Mouse (Mus musculus) hindbrain, postnatal 0 days (tissue): ENCODE measurements around the gene Mrpl45. TPM values are rescaled to one million over a fixed set of nuclear protein-coding genes. Genes with fewer than 3 reads are reported as not detected.

Source experiments
- ATAC-seq: fragments of 200-750 bp; cut with Nextera tagmentation; 2 replicates; pipeline ENCODE4 v1.8.0; 2017; ENCODE audit warnings: mild to moderate bottlenecking, moderate TSS enrichment, moderate library complexity
- DNase-seq: peaks from one replicate; pipeline ENCODE4 v3.0.0-alpha.2; 2015; ENCODE audit warnings: low spot score
- H3K27ac ChIP-seq: fragments of 300-500 bp; sonication (generic); 2 replicates; pipeline ENCODE4 v1.5.1; 2014; ENCODE audit warnings: mild to moderate bottlenecking
- H3K27me3 ChIP-seq: fragments of 300-500 bp; sonication (generic); 2 replicates; pipeline ENCODE4 v1.6.1; 2014; ENCODE audit warnings: low read length, mixed read lengths; ENCODE audit not compliant: insufficient read depth
- H3K36me3 ChIP-seq: fragments of 300-500 bp; sonication (generic); 2 replicates; pipeline ENCODE4 v1.6.1; 2014; ENCODE audit warnings: low read length, mixed read lengths; ENCODE audit not compliant: insufficient read depth
- H3K4me1 ChIP-seq: fragments of 300-500 bp; sonication (generic); 2 replicates; pipeline ENCODE4 v1.6.1; 2014; ENCODE audit warnings: antibody characterized with exemption, low read length, mixed read lengths; ENCODE audit not compliant: insufficient read depth
- H3K4me2 ChIP-seq: fragments of 300-500 bp; sonication (generic); 2 replicates; pipeline ENCODE4 v1.6.1; 2014; ENCODE audit warnings: low read depth, mild to moderate bottlenecking, low read length, moderate library complexity, mixed read lengths
- H3K4me3 ChIP-seq: fragments of 300-500 bp; sonication (generic); 2 replicates; pipeline ENCODE4 v1.5.1; 2014; ENCODE audit warnings: low read length
- H3K9ac ChIP-seq: fragments of 300-500 bp; sonication (generic); replicated peaks from 2 replicates; pipeline ENCODE4 v1.6.1; 2014; ENCODE audit warnings: mild to moderate bottlenecking, low read length, moderate library complexity, mixed read lengths
- H3K9me3 ChIP-seq: fragments of 300-500 bp; sonication (generic); 2 replicates; pipeline ENCODE4 v1.6.1; 2016; ENCODE audit warnings: low read length, mixed read lengths
- CTCF ChIP-seq: IDR thresholded peaks from 2 replicates; pipeline ENCODE4 v1.5.1; 2016; ENCODE audit warnings: antibody characterized with exemption, control low read depth, low read depth
- WGBS: fragments of 180-500 bp; shearing (Covaris S2); extraction: QIAGEN DNeasy Blood & Tissue Kit; methylation state at CpG from one replicate; pipeline ENCODE4 v1.1.7; 2014; 5-methylcytosine and 5-hydroxymethylcytosine counted together
- polyA plus RNA-seq: library from polyadenylated mRNA; unstranded; fragments of >200 nt; fragmentation: Nextera tagmentation; extraction: Ambion mirVana; gene quantifications from 2 replicates; pipeline ENCODE4 v1.2.1, GENCODE M21; 2015
- total RNA-seq: library from RNA; depleted of rRNA; stranded (reverse); fragments of >200 nt; gene quantifications from 2 replicates; pipeline ENCODE4 v1.2.3, GENCODE M21; 2014; rRNA removed

The Mrpl45 gene
- total and polyA plus RNA-seq, 2 experiments from 2014 or later, result 21.2 to 39.5 TPM

DNA sequence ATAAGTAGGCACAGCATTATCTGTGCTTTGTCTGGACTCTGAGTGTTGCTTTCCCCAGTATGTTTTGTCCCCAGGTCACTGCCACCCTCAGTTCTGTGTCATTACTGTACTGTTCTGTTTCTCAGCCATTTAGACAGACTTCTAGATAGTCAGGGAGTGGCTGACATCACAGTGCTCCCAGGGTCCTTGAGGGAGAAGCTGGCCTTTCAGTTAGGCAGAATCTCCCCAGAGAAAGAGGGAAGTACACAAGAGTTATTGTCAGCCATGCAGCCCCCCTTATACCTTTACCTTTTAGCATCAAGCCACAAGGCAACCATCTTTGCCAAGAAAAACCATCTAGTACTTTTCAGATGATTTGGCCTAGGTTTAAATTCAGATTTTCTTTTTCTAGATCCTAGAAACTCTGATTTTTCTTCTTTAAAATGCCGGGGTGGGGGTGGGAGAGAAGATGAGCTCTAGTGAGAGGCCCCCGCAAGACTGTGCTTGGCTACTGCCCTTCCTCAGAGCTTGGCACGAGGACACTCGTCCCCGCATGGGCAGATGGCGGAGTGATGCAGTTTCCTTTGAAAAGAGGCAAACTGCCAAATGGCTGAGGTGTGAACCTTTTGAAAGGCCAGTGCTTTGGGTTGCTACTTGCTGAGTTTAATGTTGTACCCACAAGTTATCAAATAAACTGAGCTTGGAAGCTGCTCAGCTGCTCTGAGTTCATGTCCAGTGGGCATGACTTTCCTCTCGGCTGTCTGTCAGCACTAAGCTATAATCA is 55.0 kb downstream of the Mrpl45 start:
- Histone ChIP-seq H3K9ac (no peak overlapping the region), H3K4me1 (peaks cover 14% of the 10 kb centered on the region), H3K27ac (peak overlapping the region; percentile 60; the same call in 1 of the 2 replicates), H3K27me3 (no peaks in the 10 kb centered on the region), H3K9me3 (no peaks in the 10 kb centered on the region), H3K36me3 (0 out of 2 replicates have a peak, but pooled peaks cover 3% of the 10 kb centered on the region), H3K4me2 (0 out of 2 replicates have a peak overlapping the region, but pooled peaks have one; percentile 5), H3K4me3 (no peak overlapping the region)
- DNase-seq, result peak; percentile 83
- 39% methylated on average over 7 of the region's 7 CpGs for WGBS
- 0 out of 2 replicates have a peak, but pooled peaks have one; percentile 32 for ATAC-seq
- TF ChIP-seq CTCF, result no peak

DNA sequence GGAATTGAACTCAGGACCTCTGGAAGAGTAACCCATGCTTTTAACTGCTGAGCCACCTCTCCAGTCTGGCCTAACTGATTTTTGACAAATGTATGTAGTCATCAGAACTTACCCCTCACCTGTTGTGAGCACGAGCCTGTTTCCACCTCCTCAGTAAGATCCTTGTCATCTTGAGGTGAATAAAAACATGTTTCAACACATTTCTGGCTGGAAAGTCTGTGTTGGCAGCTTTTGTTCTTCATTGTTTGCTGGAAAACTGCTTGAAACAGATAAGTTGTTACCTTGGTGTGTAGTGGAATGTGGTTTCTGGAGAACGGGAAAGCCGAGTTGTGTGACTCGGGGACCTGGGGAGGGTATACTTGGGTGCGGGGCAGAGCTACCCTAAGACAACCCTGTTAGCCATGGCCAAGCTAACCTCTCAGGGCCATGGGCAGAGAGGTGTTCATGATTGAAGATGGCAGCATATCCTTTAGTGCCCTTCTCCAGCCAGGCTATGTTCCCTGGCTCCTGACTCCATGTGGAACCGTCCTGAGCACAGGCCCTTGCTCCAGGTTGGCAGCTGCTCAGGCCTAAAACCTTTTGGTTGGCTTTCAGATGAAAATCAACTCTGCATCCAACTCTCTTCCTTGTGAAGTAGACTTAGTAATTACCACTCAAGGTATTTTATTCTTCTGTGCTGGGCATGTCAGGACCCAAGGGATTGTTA is 56.8 kb downstream of the Mrpl45 start:
- Histone ChIP-seq H3K36me3 (peaks cover 18% of the 10 kb centered on the region), H3K4me1 (peaks cover 11% of the 10 kb centered on the region; the same call in 1 of the 2 replicates), H3K4me3 (no peak overlapping the region), H3K9me3 (no peaks in the 10 kb centered on the region), H3K27ac (no peak overlapping the region), H3K9ac (no peak overlapping the region), H3K4me2 (no peak overlapping the region), H3K27me3 (no peaks in the 10 kb centered on the region)
- no peak for ATAC-seq
- WGBS, result 75% methylated on average over 6 of the region's 6 CpGs
- no peak for TF ChIP-seq CTCF
- DNase-seq, result no peak

DNA sequence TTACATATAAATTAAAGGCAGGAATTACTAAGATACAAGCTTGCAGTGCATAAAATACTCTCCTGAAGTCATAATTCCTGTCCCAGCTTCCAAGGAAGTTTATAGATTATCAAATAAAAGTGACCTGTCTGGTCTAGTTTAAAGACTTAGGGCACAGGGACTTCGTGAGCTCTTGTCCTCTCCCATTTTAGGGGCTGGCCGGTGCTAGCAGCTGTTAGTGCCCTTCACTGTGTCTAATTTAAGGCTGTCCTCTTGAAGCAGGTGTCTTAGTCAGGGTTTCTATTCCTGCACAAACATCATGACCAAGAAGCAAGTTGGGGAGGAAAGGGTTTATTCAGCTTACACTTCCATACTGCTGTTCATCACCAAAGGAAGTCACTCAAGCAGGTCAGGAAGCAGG is 57.9 kb downstream of the Mrpl45 start:
- H3K4me3 ChIP-seq, result no peak overlapping the region
- no peaks in the 10 kb centered on the region for H3K27me3 ChIP-seq
- whole genome bisulfite sequencing, result 90% methylated on average over 2 of the region's 2 CpGs
- DNase-seq, result no peak
- no peak overlapping the region for H3K4me2 ChIP-seq
- TF ChIP-seq CTCF, result no peak
- no peak overlapping the region for H3K9ac ChIP-seq
- peaks cover 11% of the 10 kb centered on the region; the same call in 1 of the 2 replicates for H3K4me1 ChIP-seq
- H3K9me3 ChIP-seq, result no peaks in the 10 kb centered on the region
- peaks cover 29% of the 10 kb centered on the region for H3K36me3 ChIP-seq
- no peak overlapping the region for H3K27ac ChIP-seq
- ATAC-seq, result no peak

Other genes with a start within 250 kb of the Mrpl45 start
- 0.89 TPM in 1 of 2 replicates, not detected in the other for gene Tbx21, start 200.4 kb upstream of the Mrpl45 start, total RNA-seq
- gene Tbx21, start 200.4 kb upstream of the Mrpl45 start, polyA plus RNA-seq, result 0.11 and 0.16 TPM in 2 replicates
- gene Tbkbp1, start 164.2 kb upstream of the Mrpl45 start, total RNA-seq, result 45.4 and 53.8 TPM in 2 replicates
- gene Tbkbp1, start 164.2 kb upstream of the Mrpl45 start, polyA plus RNA-seq, result 9.6 and 10.1 TPM in 2 replicates
- 97.9 and 100 TPM in 2 replicates for gene Kpnb1, start 127.8 kb upstream of the Mrpl45 start, total RNA-seq
- 26.1 and 26.9 TPM in 2 replicates for gene Kpnb1, start 127.8 kb upstream of the Mrpl45 start, polyA plus RNA-seq
- 35.0 and 69.2 TPM in 2 replicates for gene Npepps, start 35.1 kb upstream of the Mrpl45 start, total RNA-seq
- 99.8 and 102 TPM in 2 replicates for gene Npepps, start 35.1 kb upstream of the Mrpl45 start, polyA plus RNA-seq
- 1.8 and 1.9 TPM in 2 replicates for gene Gpr179, start 36.4 kb downstream of the Mrpl45 start, total RNA-seq
- gene Gpr179, start 36.4 kb downstream of the Mrpl45 start, polyA plus RNA-seq, result 0.61 and 1.0 TPM in 2 replicates
- 49.5 and 59.0 TPM in 2 replicates for gene Socs7, start 46.8 kb downstream of the Mrpl45 start, total RNA-seq
- 5.5 and 5.9 TPM in 2 replicates for gene Socs7, start 46.8 kb downstream of the Mrpl45 start, polyA plus RNA-seq
- 75.2 and 86.8 TPM in 2 replicates for gene Arhgap23, start 99.8 kb downstream of the Mrpl45 start, total RNA-seq
- 7.3 and 7.7 TPM in 2 replicates for gene Arhgap23, start 99.8 kb downstream of the Mrpl45 start, polyA plus RNA-seq
- gene 4933428G20Rik, start 184.6 kb downstream of the Mrpl45 start, total RNA-seq, result 0.43 TPM in 1 of 2 replicates, not detected in the other
- 0.48 and 1.1 TPM in 2 replicates for gene 4933428G20Rik, start 184.6 kb downstream of the Mrpl45 start, polyA plus RNA-seq